8 mouse cellular contexts compared by ENCODE assay signal in genomic region chr9:21320280-21320618, GRCm38 (mm10). TPM values are rescaled to one million over a fixed set of nuclear protein-coding genes. Genes with fewer than 3 reads are reported as not detected.
DNase-seq lines count a peak whose midpoint lies in the region; ATAC-seq and TF ChIP-seq lines count a peak whose summit lies in the region.

No protein-coding gene starts in this region.

- H3K27ac ChIP-seq in lung, embryonic 16.5 days (ENCODE audit: low read length) = no peak overlapping the region
- peak overlapping the region; percentile 87 for H3K27ac ChIP-seq in limb, embryonic 10.5 days
- no peak overlapping the region for H3K27ac ChIP-seq in small intestine, adult 2 months (ENCODE audit: insufficient read depth, low read depth, low read length)

- H3K9ac ChIP-seq in lung, embryonic 16.5 days (ENCODE audit: low read length) = peak overlapping the region; percentile 81; the same call in 1 of the 2 replicates

- no peaks in the 10 kb centered on the region for H3K36me3 ChIP-seq in lung, embryonic 16.5 days (ENCODE audit: control insufficient read depth, insufficient read depth, low read length)
- peaks cover 11% of the 10 kb centered on the region for H3K36me3 ChIP-seq in limb, embryonic 10.5 days
- H3K36me3 ChIP-seq in small intestine, adult 2 months (ENCODE audit: control insufficient read depth, insufficient read depth, low read length) = no peaks in the 10 kb centered on the region

- no peak for DNase-seq in lung, postnatal 25 days (ENCODE audit: low spot score)
- DNase-seq in limb, embryonic 10.5 days (ENCODE audit: low spot score) = no peak
- DNase-seq in right cerebral cortex, adult 18-20 months = no peak
- no peak for DNase-seq in adrenal gland, adult 2 months

- no peak for TF ChIP-seq POLR2A in small intestine, adult 2 months (IDR thresholded peaks at IDR 0.05; ENCODE audit: low read depth, low read length)

- H3K9me3 ChIP-seq in lung, embryonic 16.5 days (ENCODE audit: control insufficient read depth, low read length) = no peaks in the 10 kb centered on the region
- H3K9me3 ChIP-seq in limb, embryonic 10.5 days (replicated peaks) = no peaks in the 10 kb centered on the region

- TF ChIP-seq CTCF in small intestine, adult 2 months (IDR thresholded peaks at IDR 0.05; ENCODE audit: extremely low read depth, insufficient read length, insufficient replicate concordance, low read depth, low read length) = no peak

- H3K4me2 ChIP-seq in lung, embryonic 16.5 days (ENCODE audit: low read depth, low read length) = peak overlapping the region; percentile 94

- H3K4me1 ChIP-seq in lung, embryonic 16.5 days (replicated peaks; ENCODE audit: control insufficient read depth, insufficient read depth, low read length) = peaks cover 18% of the 10 kb centered on the region
- peaks cover 24% of the 10 kb centered on the region for H3K4me1 ChIP-seq in limb, embryonic 10.5 days
- peaks cover 2% of the 10 kb centered on the region; the same call in 1 of the 2 replicates for H3K4me1 ChIP-seq in small intestine, adult 2 months (ENCODE audit: control insufficient read depth, insufficient read depth, insufficient read length, low read length)

- no peaks in the 10 kb centered on the region for H3K27me3 ChIP-seq in lung, embryonic 16.5 days (ENCODE audit: control insufficient read depth, insufficient read depth, low read depth, low read length)
- no peaks in the 10 kb centered on the region for H3K27me3 ChIP-seq in limb, embryonic 10.5 days (ENCODE audit: low read depth, poor library complexity, severe bottlenecking)
- no peaks in the 10 kb centered on the region for H3K27me3 ChIP-seq in small intestine, adult 2 months (ENCODE audit: control insufficient read depth, insufficient read depth, low read length)

- ATAC-seq in lung, embryonic 16.5 days (ENCODE audit: low read depth) = no peak
- peak; percentile 21; the same call in 1 of the 2 replicates for ATAC-seq in erythroblast, adult 5-6 weeks (replicated peaks; ENCODE audit: low FRiP score, poor library complexity, severe bottlenecking)
- no peak for ATAC-seq in megakaryocyte-erythroid progenitor cell, adult 5-6 weeks (replicated peaks; ENCODE audit: low FRiP score, low TSS enrichment, poor library complexity, severe bottlenecking)

- WGBS in lung, embryonic 16.5 days = 18% methylated on average over 4 of the region's 4 CpGs
- WGBS in limb, embryonic 10.5 days = 36% methylated on average over 4 of the region's 4 CpGs
- 17% methylated on average over 4 of the region's 4 CpGs for WGBS in small intestine, adult 2 months

- peak overlapping the region; percentile 89 for H3K4me3 ChIP-seq in lung, embryonic 16.5 days (ENCODE audit: low read length)
- H3K4me3 ChIP-seq in limb, embryonic 10.5 days = peak overlapping the region; percentile 80
- H3K4me3 ChIP-seq in small intestine, adult 2 months (ENCODE audit: low read depth, low read length) = peak overlapping the region; percentile 77

RNA-seq across cellular contexts. Expression of gene Slc44a2, which starts 0.2 kb away (rescaled TPM):
- polyA plus RNA-seq in lung, embryonic 16.5 days (2015; fragmentation: Nextera tagmentation; extraction: Ambion mirVana) = 178 and 186 TPM in 2 replicates
- total RNA-seq in erythroblast, adult 5-6 weeks (2015; ENCODE audit: low replicate concordance) = 10.6 and 17.1 TPM in 2 replicates
- total RNA-seq in erythroblast, adult 5-6 weeks (2017; ENCODE audit: low replicate concordance) = 11.7 and 14.5 TPM in 2 replicates
- 68.5 and 81.1 TPM in 2 replicates for polyA plus RNA-seq in limb, embryonic 10.5 days (2016; fragmentation: Nextera tagmentation; extraction: Ambion mirVana)
- 11.9 and 12.7 TPM in 2 replicates for polyA plus RNA-seq in small intestine, adult 2 months (2012; rRNA removed)
- 25.8 and 30.7 TPM in 2 replicates for total RNA-seq in megakaryocyte-erythroid progenitor cell, adult 5-6 weeks (2014; fragmentation: Nextera tagmentation)
- total RNA-seq in megakaryocyte-erythroid progenitor cell, adult 5-6 weeks (2017) = 22.6 and 23.7 TPM in 2 replicates
- 10 to 100 TPM; 30.9 to 56.0 TPM for total RNA-seq in adrenal gland, adult 2 months (2021)
- 27.1 and 27.2 TPM in 2 replicates for polyA plus RNA-seq in adrenal gland, adult 2 months (2012; rRNA removed)

RNA-seq across cellular contexts. Expression of gene Ap1m2, which starts 8.1 kb away (rescaled TPM):
- 50.0 and 53.2 TPM in 2 replicates for polyA plus RNA-seq in lung, embryonic 16.5 days (2015; fragmentation: Nextera tagmentation; extraction: Ambion mirVana)
- 0.58 TPM in 1 of 2 replicates, not detected in the other for total RNA-seq in erythroblast, adult 5-6 weeks (2015; ENCODE audit: low replicate concordance)
- not detected in 2 replicates for total RNA-seq in erythroblast, adult 5-6 weeks (2017; ENCODE audit: low replicate concordance)
- polyA plus RNA-seq in limb, embryonic 10.5 days (2016; fragmentation: Nextera tagmentation; extraction: Ambion mirVana) = 7.8 and 8.6 TPM in 2 replicates
- 36.4 and 69.5 TPM in 2 replicates for polyA plus RNA-seq in small intestine, adult 2 months (2012; rRNA removed)
- total RNA-seq in megakaryocyte-erythroid progenitor cell, adult 5-6 weeks (2014; fragmentation: Nextera tagmentation) = 0.42 TPM in 1 of 2 replicates, not detected in the other
- not detected in 2 replicates for total RNA-seq in megakaryocyte-erythroid progenitor cell, adult 5-6 weeks (2017)
- total RNA-seq in adrenal gland, adult 2 months (2021) = not detected
- not detected in 2 replicates for polyA plus RNA-seq in adrenal gland, adult 2 months (2012; rRNA removed)

RNA-seq across cellular contexts. Expression of gene Cdkn2d, which starts 29.0 kb away (rescaled TPM):
- 57.7 TPM in 2 replicates for polyA plus RNA-seq in lung, embryonic 16.5 days (2015; fragmentation: Nextera tagmentation; extraction: Ambion mirVana)
- 29.4 and 40.1 TPM in 2 replicates for total RNA-seq in erythroblast, adult 5-6 weeks (2015; ENCODE audit: low replicate concordance)
- total RNA-seq in erythroblast, adult 5-6 weeks (2017; ENCODE audit: low replicate concordance) = 15.9 and 25.5 TPM in 2 replicates
- 32.7 and 38.0 TPM in 2 replicates for polyA plus RNA-seq in limb, embryonic 10.5 days (2016; fragmentation: Nextera tagmentation; extraction: Ambion mirVana)
- 11.0 and 27.1 TPM in 2 replicates for polyA plus RNA-seq in small intestine, adult 2 months (2012; rRNA removed)
- total RNA-seq in megakaryocyte-erythroid progenitor cell, adult 5-6 weeks (2014; fragmentation: Nextera tagmentation) = 5.7 and 7.4 TPM in 2 replicates
- total RNA-seq in megakaryocyte-erythroid progenitor cell, adult 5-6 weeks (2017) = 8.5 and 11.3 TPM in 2 replicates
- 10 to 100 TPM in 1 of 2 experiments, 1 to 10 TPM in 1; 6.0 to 20.3 TPM for total RNA-seq in adrenal gland, adult 2 months (2021)
- polyA plus RNA-seq in adrenal gland, adult 2 months (2012; rRNA removed) = 36.0 and 42.9 TPM in 2 replicates

RNA-seq across cellular contexts. Expression of gene Kri1, which starts 32.5 kb away (rescaled TPM):
- 15.8 and 16.7 TPM in 2 replicates for polyA plus RNA-seq in lung, embryonic 16.5 days (2015; fragmentation: Nextera tagmentation; extraction: Ambion mirVana)
- 14.0 and 26.7 TPM in 2 replicates for total RNA-seq in erythroblast, adult 5-6 weeks (2015; ENCODE audit: low replicate concordance)
- total RNA-seq in erythroblast, adult 5-6 weeks (2017; ENCODE audit: low replicate concordance) = 16.7 and 22.3 TPM in 2 replicates
- 18.9 and 19.1 TPM in 2 replicates for polyA plus RNA-seq in limb, embryonic 10.5 days (2016; fragmentation: Nextera tagmentation; extraction: Ambion mirVana)
- polyA plus RNA-seq in small intestine, adult 2 months (2012; rRNA removed) = 9.1 and 9.6 TPM in 2 replicates
- total RNA-seq in megakaryocyte-erythroid progenitor cell, adult 5-6 weeks (2014; fragmentation: Nextera tagmentation) = 50.7 and 81.7 TPM in 2 replicates
- total RNA-seq in megakaryocyte-erythroid progenitor cell, adult 5-6 weeks (2017) = 55.3 and 86.3 TPM in 2 replicates
- total RNA-seq in adrenal gland, adult 2 months (2021) = 10 to 100 TPM; 27.3 to 38.5 TPM
- 11.7 and 14.4 TPM in 2 replicates for polyA plus RNA-seq in adrenal gland, adult 2 months (2012; rRNA removed)

RNA-seq across cellular contexts. Expression of gene Ilf3, which starts 47.4 kb away (rescaled TPM):
- polyA plus RNA-seq in lung, embryonic 16.5 days (2015; fragmentation: Nextera tagmentation; extraction: Ambion mirVana) = 160 and 168 TPM in 2 replicates
- 12.5 and 15.2 TPM in 2 replicates for total RNA-seq in erythroblast, adult 5-6 weeks (2015; ENCODE audit: low replicate concordance)
- 14.2 and 16.5 TPM in 2 replicates for total RNA-seq in erythroblast, adult 5-6 weeks (2017; ENCODE audit: low replicate concordance)
- 320 and 362 TPM in 2 replicates for polyA plus RNA-seq in limb, embryonic 10.5 days (2016; fragmentation: Nextera tagmentation; extraction: Ambion mirVana)
- 18.8 and 30.7 TPM in 2 replicates for polyA plus RNA-seq in small intestine, adult 2 months (2012; rRNA removed)
- total RNA-seq in megakaryocyte-erythroid progenitor cell, adult 5-6 weeks (2014; fragmentation: Nextera tagmentation) = 76.3 and 86.0 TPM in 2 replicates
- 67.3 and 88.4 TPM in 2 replicates for total RNA-seq in megakaryocyte-erythroid progenitor cell, adult 5-6 weeks (2017)
- total RNA-seq in adrenal gland, adult 2 months (2021) = 10 to 100 TPM; 51.0 to 60.1 TPM
- 38.9 and 39.1 TPM in 2 replicates for polyA plus RNA-seq in adrenal gland, adult 2 months (2012; rRNA removed)
